Mouse (Mus musculus): ENCODE results near the gene Cep57l1.

- no peak for TF ChIP-seq CTCF (IDR thresholded peaks at IDR 0.05; ENCODE audit: low read depth, low read length)
- TF ChIP-seq POLR2A (IDR thresholded peaks at IDR 0.05; ENCODE audit: insufficient read depth, low read length) = no peak
Measured at GRCm38 (mm10) chr10:41827784-41828183, 18.1 kb upstream of the Cep57l1 start.
